Mouse (Mus musculus): ENCODE results near the gene Nprl2. TPM values are rescaled to one million over a fixed set of nuclear protein-coding genes. Genes with fewer than 3 reads are reported as not detected.

Nprl2 gene
- polyA plus RNA-seq, 1 experiment from 2014 or later = 74.9 TPM

GRCm38 (mm10) chr9:107586504-107586903, 44.5 kb downstream of the Nprl2 start:
- 93% methylated on average over 5 of the region's 5 CpGs for WGBS
- H3K36me3 ChIP-seq (ENCODE audit: control insufficient read depth, insufficient read depth, low read length) = peaks cover 25% of the 10 kb centered on the region

GRCm38 (mm10) chr9:107586974-107587832, 45.2 kb downstream of the Nprl2 start, which contains the start of gene Ifrd2:
Ifrd2 (plus strand) TSS chr9:107587642.
- WGBS = 14% methylated on average over 46 of the region's 46 CpGs
- no peak within 1 kb of the TSS for H3K27ac ChIP-seq (ENCODE audit: low read depth, low read length)
- H3K9me3 ChIP-seq (ENCODE audit: control insufficient read depth, low read length) = no peaks in the 10 kb centered on the region
- no peaks in the 10 kb centered on the region for H3K27me3 ChIP-seq (ENCODE audit: control insufficient read depth, insufficient read depth, low read length)
- peak within 1 kb of the TSS; percentile 44; the same call in 1 of the 2 replicates for H3K9ac ChIP-seq (replicated peaks; ENCODE audit: low read depth, low read length)
- peaks cover 30% of the 10 kb centered on the region for H3K36me3 ChIP-seq (ENCODE audit: control insufficient read depth, insufficient read depth, low read length)
- peak within 1 kb of the TSS; percentile 59 for H3K4me2 ChIP-seq (ENCODE audit: low read depth, low read length)
- H3K4me1 ChIP-seq (ENCODE audit: control insufficient read depth, insufficient read depth, low read length) = peaks cover 6% of the 10 kb centered on the region
- peak; percentile 97 for ATAC-seq (ENCODE audit: low read depth)
- H3K4me3 ChIP-seq (ENCODE audit: low read depth, low read length) = peak within 1 kb of the TSS; percentile 68

More at GRCm38 (mm10) chr9:107586504-107586903, 44.5 kb downstream of the Nprl2 start:
- Histone ChIP-seq H3K27ac (ENCODE audit: low read depth, low read length) (no peak overlapping the region), H3K4me1 (ENCODE audit: control insufficient read depth, insufficient read depth, low read length) (peaks cover 11% of the 10 kb centered on the region), H3K27me3 (ENCODE audit: control insufficient read depth, insufficient read depth, low read length) (no peaks in the 10 kb centered on the region), H3K9me3 (ENCODE audit: control insufficient read depth, low read length) (no peaks in the 10 kb centered on the region), H3K4me2 (ENCODE audit: low read depth, low read length) (no peak overlapping the region), H3K4me3 (ENCODE audit: low read depth, low read length) (no peak overlapping the region), H3K9ac (replicated peaks; ENCODE audit: low read depth, low read length) (no peak overlapping the region)
- no peak for ATAC-seq (ENCODE audit: low read depth)

GRCm38 (mm10) chr9:107587833-107588639, 46.0 kb downstream of the Nprl2 start:
- peak; percentile 54; the same call in 1 of the 2 replicates for ATAC-seq (ENCODE audit: low read depth)
- H3K9ac ChIP-seq (replicated peaks; ENCODE audit: low read depth, low read length) = peak overlapping the region; percentile 44; the same call in 1 of the 2 replicates
- H3K27me3 ChIP-seq (ENCODE audit: control insufficient read depth, insufficient read depth, low read length) = no peaks in the 10 kb centered on the region
- H3K27ac ChIP-seq (ENCODE audit: low read depth, low read length) = no peak overlapping the region
- WGBS = 5% methylated on average over 33 of the region's 33 CpGs
- H3K36me3 ChIP-seq (ENCODE audit: control insufficient read depth, insufficient read depth, low read length) = peaks cover 30% of the 10 kb centered on the region
- H3K4me3 ChIP-seq (ENCODE audit: low read depth, low read length) = peak overlapping the region; percentile 68
- H3K4me1 ChIP-seq (ENCODE audit: control insufficient read depth, insufficient read depth, low read length) = peaks cover 6% of the 10 kb centered on the region
- H3K9me3 ChIP-seq (ENCODE audit: control insufficient read depth, low read length) = no peaks in the 10 kb centered on the region
- H3K4me2 ChIP-seq (ENCODE audit: low read depth, low read length) = peak overlapping the region; percentile 59

GRCm38 (mm10) chr9:107590058-107590772, 48.2 kb downstream of the Nprl2 start:
- no peaks in the 10 kb centered on the region for H3K9me3 ChIP-seq (ENCODE audit: control insufficient read depth, low read length)
- peaks cover 31% of the 10 kb centered on the region for H3K36me3 ChIP-seq (ENCODE audit: control insufficient read depth, insufficient read depth, low read length)
- H3K4me2 ChIP-seq (ENCODE audit: low read depth, low read length) = no peak overlapping the region
- no peak overlapping the region for H3K4me3 ChIP-seq (ENCODE audit: low read depth, low read length)
- no peak overlapping the region for H3K9ac ChIP-seq (replicated peaks; ENCODE audit: low read depth, low read length)
- no peaks in the 10 kb centered on the region for H3K27me3 ChIP-seq (ENCODE audit: control insufficient read depth, insufficient read depth, low read length)
- WGBS = 93% methylated on average over 25 of the region's 25 CpGs
- H3K4me1 ChIP-seq (ENCODE audit: control insufficient read depth, insufficient read depth, low read length) = peaks cover 6% of the 10 kb centered on the region
- H3K27ac ChIP-seq (ENCODE audit: low read depth, low read length) = no peak overlapping the region
- no peak for ATAC-seq (ENCODE audit: low read depth)

GRCm38 (mm10) chr9:107590773-107591060, 48.7 kb downstream of the Nprl2 start:
- 97% methylated on average over 6 of the region's 6 CpGs for WGBS

GRCm38 (mm10) chr9:107593101-107593976, 51.3 kb downstream of the Nprl2 start:
- peaks cover 3% of the 10 kb centered on the region for H3K4me1 ChIP-seq (ENCODE audit: control insufficient read depth, insufficient read depth, low read length)
- H3K27me3 ChIP-seq (ENCODE audit: control insufficient read depth, insufficient read depth, low read length) = no peaks in the 10 kb centered on the region
- no peak overlapping the region for H3K9ac ChIP-seq (replicated peaks; ENCODE audit: low read depth, low read length)
- WGBS = 72% methylated on average over 11 of the region's 11 CpGs
- no peak for ATAC-seq (ENCODE audit: low read depth)
- no peaks in the 10 kb centered on the region for H3K9me3 ChIP-seq (ENCODE audit: control insufficient read depth, low read length)
- no peak overlapping the region for H3K4me2 ChIP-seq (ENCODE audit: low read depth, low read length)
- peaks cover 31% of the 10 kb centered on the region for H3K36me3 ChIP-seq (ENCODE audit: control insufficient read depth, insufficient read depth, low read length)
- no peak overlapping the region for H3K27ac ChIP-seq (ENCODE audit: low read depth, low read length)
- no peak overlapping the region for H3K4me3 ChIP-seq (ENCODE audit: low read depth, low read length)

More at GRCm38 (mm10) chr9:107590773-107591060, 48.7 kb downstream of the Nprl2 start:
- Histone ChIP-seq H3K27me3 (ENCODE audit: control insufficient read depth, insufficient read depth, low read length) (no peaks in the 10 kb centered on the region), H3K9ac (replicated peaks; ENCODE audit: low read depth, low read length) (no peak overlapping the region), H3K9me3 (ENCODE audit: control insufficient read depth, low read length) (no peaks in the 10 kb centered on the region), H3K4me1 (ENCODE audit: control insufficient read depth, insufficient read depth, low read length) (peaks cover 6% of the 10 kb centered on the region), H3K4me2 (ENCODE audit: low read depth, low read length) (no peak overlapping the region), H3K27ac (ENCODE audit: low read depth, low read length) (no peak overlapping the region), H3K4me3 (ENCODE audit: low read depth, low read length) (no peak overlapping the region), H3K36me3 (ENCODE audit: control insufficient read depth, insufficient read depth, low read length) (peaks cover 31% of the 10 kb centered on the region)
- ATAC-seq (ENCODE audit: low read depth) = no peak

- ATAC-seq (ENCODE audit: low read depth) = no peak
- 63% methylated on average over 8 of the region's 8 CpGs for WGBS
- H3K9ac ChIP-seq (replicated peaks; ENCODE audit: low read depth, low read length) = no peak overlapping the region
Measured at GRCm38 (mm10) chr9:107594281-107595062, 52.4 kb downstream of the Nprl2 start.

More at GRCm38 (mm10) chr9:107594281-107595062, 52.4 kb downstream of the Nprl2 start:
- H3K36me3 ChIP-seq (ENCODE audit: control insufficient read depth, insufficient read depth, low read length) = peaks cover 31% of the 10 kb centered on the region
- no peaks in the 10 kb centered on the region for H3K9me3 ChIP-seq (ENCODE audit: control insufficient read depth, low read length)
- H3K4me1 ChIP-seq (ENCODE audit: control insufficient read depth, insufficient read depth, low read length) = no peaks in the 10 kb centered on the region
- H3K4me3 ChIP-seq (ENCODE audit: low read depth, low read length) = no peak overlapping the region
- H3K27me3 ChIP-seq (ENCODE audit: control insufficient read depth, insufficient read depth, low read length) = no peaks in the 10 kb centered on the region
- no peak overlapping the region for H3K4me2 ChIP-seq (ENCODE audit: low read depth, low read length)
- no peak overlapping the region for H3K27ac ChIP-seq (ENCODE audit: low read depth, low read length)

Measured in neural tube, embryonic 14.5 days (tissue).